Mouse (Mus musculus) kidney, embryonic 15.5 days (tissue): Measurements from ENCODE around the gene Pard3. TPM values are rescaled to one million over a fixed set of nuclear protein-coding genes. Genes with fewer than 3 reads are reported as not detected.

ENCODE experiments used
- ATAC-seq: fragments of 200-750 bp; cut with Nextera tagmentation; replicated peaks from 2 replicates; pipeline ENCODE4 v1.8.0; 2017; ENCODE audit warnings: moderate TSS enrichment; ENCODE audit not compliant: low FRiP score
- H3K27ac ChIP-seq: fragments of 300-500 bp; sonication (generic); 2 replicates; pipeline ENCODE4 v1.5.1; 2015; ENCODE audit warnings: mild to moderate bottlenecking, inconsistent platforms
- H3K27me3 ChIP-seq: fragments of 300-500 bp; sonication (generic); 2 replicates; pipeline ENCODE4 v1.6.1; 2015; ENCODE audit warnings: inconsistent platforms
- H3K36me3 ChIP-seq: fragments of 300-500 bp; sonication (generic); 2 replicates; pipeline ENCODE4 v1.6.1; 2015; ENCODE audit warnings: inconsistent platforms
- H3K4me1 ChIP-seq: fragments of 300-500 bp; sonication (generic); 2 replicates; pipeline ENCODE4 v1.6.1; 2015; ENCODE audit warnings: inconsistent platforms
- H3K4me2 ChIP-seq: fragments of 300-500 bp; sonication (generic); 2 replicates; pipeline ENCODE4 v1.6.1; 2015; ENCODE audit warnings: moderate library complexity, mild to moderate bottlenecking, inconsistent platforms
- H3K4me3 ChIP-seq: fragments of 300-500 bp; sonication (generic); replicated peaks from 2 replicates; pipeline ENCODE4 v1.5.1; 2015; ENCODE audit warnings: mild to moderate bottlenecking, inconsistent platforms
- H3K9ac ChIP-seq: fragments of 300-500 bp; sonication (generic); 2 replicates; pipeline ENCODE4 v1.6.1; 2015; ENCODE audit warnings: mild to moderate bottlenecking, inconsistent platforms
- H3K9me3 ChIP-seq: fragments of 300-500 bp; sonication (generic); replicated peaks from 2 replicates; pipeline ENCODE4 v1.6.1; 2016; ENCODE audit warnings: inconsistent platforms
- WGBS: fragments of 180-500 bp; shearing (Covaris S2); methylation state at CpG from one replicate; pipeline ENCODE4 v1.1.7; 2015; ENCODE audit warnings: mixed read lengths; 5-methylcytosine and 5-hydroxymethylcytosine counted together
- polyA plus RNA-seq: library from polyadenylated mRNA; unstranded; fragments of >200 nt; fragmentation: Nextera tagmentation; extraction: Ambion mirVana; gene quantifications from 2 replicates; pipeline ENCODE4 v1.2.1, GENCODE M21; 2015

The Pard3 gene
- polyA plus RNA-seq, 1 experiment from 2014 or later, result 27.5 TPM

- no peak overlapping the region for H3K4me3 ChIP-seq
- 69% methylated on average over 13 of the region's 13 CpGs for WGBS
- H3K27ac ChIP-seq, result peak overlapping the region; percentile 29; the same call in 1 of the 2 replicates
- no peak overlapping the region for H3K9ac ChIP-seq
- peaks cover 31% of the 10 kb centered on the region for H3K4me1 ChIP-seq
- no peak overlapping the region for H3K4me2 ChIP-seq
- H3K9me3 ChIP-seq, result no peaks in the 10 kb centered on the region
- no peaks in the 10 kb centered on the region for H3K36me3 ChIP-seq
- H3K27me3 ChIP-seq, result no peaks in the 10 kb centered on the region
- ATAC-seq, result no peak
Measured at GRCm38 (mm10) chr8:127251985-127252384, 188.3 kb downstream of the Pard3 start.

GRCm38 (mm10) chr8:127254625-127255024 is 190.9 kb downstream of the Pard3 start:
- Histone ChIP-seq H3K4me1 (peaks cover 31% of the 10 kb centered on the region), H3K27me3 (no peaks in the 10 kb centered on the region), H3K4me3 (no peak overlapping the region), H3K9ac (no peak overlapping the region), H3K4me2 (no peak overlapping the region), H3K9me3 (no peaks in the 10 kb centered on the region), H3K36me3 (no peaks in the 10 kb centered on the region), H3K27ac (no peak overlapping the region)
- ATAC-seq, result no peak
- WGBS, result 87% methylated on average over 7 of the region's 7 CpGs

- Histone ChIP-seq H3K27ac (no peak overlapping the region), H3K9me3 (no peaks in the 10 kb centered on the region), H3K4me3 (no peak overlapping the region), H3K9ac (no peak overlapping the region), H3K4me2 (no peak overlapping the region), H3K36me3 (no peaks in the 10 kb centered on the region; the same call in 1 of the 2 replicates), H3K27me3 (no peaks in the 10 kb centered on the region), H3K4me1 (peaks cover 16% of the 10 kb centered on the region)
- WGBS, result 78% methylated on average over 3 of the region's 3 CpGs
- ATAC-seq, result no peak
Measured at GRCm38 (mm10) chr8:127257086-127257485, 193.4 kb downstream of the Pard3 start.

- Histone ChIP-seq H3K9me3 (no peaks in the 10 kb centered on the region), H3K9ac (no peak overlapping the region), H3K4me1 (peaks cover 31% of the 10 kb centered on the region), H3K4me2 (no peak overlapping the region), H3K27me3 (no peaks in the 10 kb centered on the region), H3K4me3 (no peak overlapping the region), H3K27ac (no peak overlapping the region), H3K36me3 (no peaks in the 10 kb centered on the region; the same call in 1 of the 2 replicates)
- whole genome bisulfite sequencing, result 93% methylated on average over 6 of the region's 6 CpGs
- no peak for ATAC-seq
Measured at GRCm38 (mm10) chr8:127261051-127261450, 197.4 kb downstream of the Pard3 start.

- no peak overlapping the region for H3K27ac ChIP-seq
- H3K36me3 ChIP-seq, result no peaks in the 10 kb centered on the region; the same call in 1 of the 2 replicates
- 57% methylated on average over 7 of the region's 7 CpGs for WGBS
- ATAC-seq, result no peak
- H3K9me3 ChIP-seq, result no peaks in the 10 kb centered on the region
- H3K27me3 ChIP-seq, result no peaks in the 10 kb centered on the region
- H3K4me1 ChIP-seq, result peaks cover 34% of the 10 kb centered on the region
- H3K4me2 ChIP-seq, result no peak overlapping the region
- H3K9ac ChIP-seq, result no peak overlapping the region
- H3K4me3 ChIP-seq, result no peak overlapping the region
Measured at GRCm38 (mm10) chr8:127262026-127262425, 198.3 kb downstream of the Pard3 start.

- Histone ChIP-seq H3K36me3 (no peaks in the 10 kb centered on the region; the same call in 1 of the 2 replicates), H3K9ac (no peak overlapping the region), H3K27me3 (no peaks in the 10 kb centered on the region), H3K4me3 (no peak overlapping the region), H3K9me3 (no peaks in the 10 kb centered on the region), H3K27ac (no peak overlapping the region), H3K4me1 (peaks cover 36% of the 10 kb centered on the region), H3K4me2 (no peak overlapping the region)
- ATAC-seq, result no peak
- 34% methylated on average over 3 of the region's 3 CpGs for WGBS
Measured at GRCm38 (mm10) chr8:127262436-127262835, 198.7 kb downstream of the Pard3 start.

- no peaks in the 10 kb centered on the region for H3K9me3 ChIP-seq
- no peaks in the 10 kb centered on the region for H3K27me3 ChIP-seq
- H3K4me1 ChIP-seq, result peaks cover 36% of the 10 kb centered on the region
- no peak overlapping the region for H3K9ac ChIP-seq
- no peaks in the 10 kb centered on the region; the same call in 1 of the 2 replicates for H3K36me3 ChIP-seq
- H3K4me2 ChIP-seq, result no peak overlapping the region
- 77% methylated on average over 4 of the region's 4 CpGs for WGBS
- no peak for ATAC-seq
- no peak overlapping the region for H3K4me3 ChIP-seq
- no peak overlapping the region for H3K27ac ChIP-seq
Measured at GRCm38 (mm10) chr8:127262926-127263325, 199.2 kb downstream of the Pard3 start.

GRCm38 (mm10) chr8:127263457-127263856 is 199.8 kb downstream of the Pard3 start:
- 0 out of 2 replicates have a peak, but pooled peaks have one; percentile 36 for ATAC-seq
- Histone ChIP-seq H3K4me3 (no peak overlapping the region), H3K27ac (no peak overlapping the region), H3K9me3 (no peaks in the 10 kb centered on the region), H3K4me1 (peaks cover 39% of the 10 kb centered on the region), H3K9ac (no peak overlapping the region), H3K27me3 (no peaks in the 10 kb centered on the region), H3K36me3 (no peaks in the 10 kb centered on the region; the same call in 1 of the 2 replicates), H3K4me2 (no peak overlapping the region)
- WGBS, result 49% methylated on average over 5 of the region's 5 CpGs

GRCm38 (mm10) chr8:127264691-127265470 is 201.2 kb downstream of the Pard3 start:
- Histone ChIP-seq H3K4me3 (no peak overlapping the region), H3K27me3 (no peaks in the 10 kb centered on the region), H3K36me3 (no peaks in the 10 kb centered on the region; the same call in 1 of the 2 replicates), H3K4me2 (no peak overlapping the region), H3K4me1 (peaks cover 42% of the 10 kb centered on the region), H3K27ac (no peak overlapping the region), H3K9me3 (no peaks in the 10 kb centered on the region), H3K9ac (no peak overlapping the region)
- ATAC-seq, result no peak
- 69% methylated on average over 8 of the region's 8 CpGs for WGBS

- Histone ChIP-seq H3K27me3 (no peaks in the 10 kb centered on the region), H3K4me3 (no peak overlapping the region), H3K36me3 (no peaks in the 10 kb centered on the region), H3K9me3 (no peaks in the 10 kb centered on the region), H3K9ac (no peak overlapping the region), H3K4me2 (no peak overlapping the region), H3K27ac (no peak overlapping the region), H3K4me1 (peaks cover 42% of the 10 kb centered on the region)
- WGBS, result 62% methylated on average over 5 of the region's 5 CpGs
- no peak for ATAC-seq
Measured at GRCm38 (mm10) chr8:127266777-127267176, 203.1 kb downstream of the Pard3 start.

GRCm38 (mm10) chr8:127268239-127269024 is 204.7 kb downstream of the Pard3 start:
- H3K27ac ChIP-seq, result no peak overlapping the region
- H3K27me3 ChIP-seq, result no peaks in the 10 kb centered on the region
- WGBS, result 64% methylated on average over 12 of the region's 12 CpGs
- H3K36me3 ChIP-seq, result no peaks in the 10 kb centered on the region
- ATAC-seq, result no peak
- peaks cover 27% of the 10 kb centered on the region for H3K4me1 ChIP-seq
- no peak overlapping the region for H3K9ac ChIP-seq
- H3K4me2 ChIP-seq, result no peak overlapping the region
- no peak overlapping the region for H3K4me3 ChIP-seq
- H3K9me3 ChIP-seq, result no peaks in the 10 kb centered on the region

- Histone ChIP-seq H3K4me3 (no peak overlapping the region), H3K9me3 (no peaks in the 10 kb centered on the region), H3K4me2 (no peak overlapping the region), H3K27me3 (no peaks in the 10 kb centered on the region), H3K9ac (no peak overlapping the region), H3K4me1 (peaks cover 20% of the 10 kb centered on the region), H3K27ac (no peak overlapping the region), H3K36me3 (no peaks in the 10 kb centered on the region)
- ATAC-seq, result no peak
- 85% methylated on average over 2 of the region's 2 CpGs for whole genome bisulfite sequencing
Measured at GRCm38 (mm10) chr8:127269082-127269747, 205.5 kb downstream of the Pard3 start.
